Mouse (Mus musculus): ENCODE measurements around the gene Galnt7. TPM values are rescaled to one million over a fixed set of nuclear protein-coding genes. Genes with fewer than 3 reads are reported as not detected.

Gene Galnt7
- polyA plus RNA-seq, 1 experiment, result 8.2 TPM

DNA sequence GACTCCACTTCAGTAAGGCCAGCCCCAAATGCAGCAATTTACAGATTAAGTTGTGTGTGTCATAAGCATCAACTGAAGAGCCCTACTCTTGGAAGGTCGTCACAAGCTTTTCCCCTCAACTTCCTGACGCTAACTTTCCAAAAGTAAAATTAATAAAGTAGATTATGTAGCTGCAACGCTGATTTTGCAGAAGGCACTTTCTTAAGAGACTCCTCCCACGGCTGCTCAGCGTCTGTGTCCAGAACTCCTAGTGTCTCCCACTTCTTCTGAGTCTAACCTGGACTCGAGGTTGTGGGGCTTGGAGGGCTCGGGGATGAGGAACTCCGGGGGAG lies 1.5 kb downstream of the Galnt7 start:
- no peak for DNase-seq (ENCODE audit: low read depth)
- TF ChIP-seq CTCF (IDR thresholded peaks at IDR 0.05; ENCODE audit: borderline replicate concordance, extremely low read depth, insufficient read depth, insufficient read length) (no peak), POLR2A (IDR thresholded peaks at IDR 0.05; ENCODE audit: borderline replicate concordance, extremely low read depth, insufficient read depth, insufficient read length, poor library complexity, severe bottlenecking) (no peak)

DNA sequence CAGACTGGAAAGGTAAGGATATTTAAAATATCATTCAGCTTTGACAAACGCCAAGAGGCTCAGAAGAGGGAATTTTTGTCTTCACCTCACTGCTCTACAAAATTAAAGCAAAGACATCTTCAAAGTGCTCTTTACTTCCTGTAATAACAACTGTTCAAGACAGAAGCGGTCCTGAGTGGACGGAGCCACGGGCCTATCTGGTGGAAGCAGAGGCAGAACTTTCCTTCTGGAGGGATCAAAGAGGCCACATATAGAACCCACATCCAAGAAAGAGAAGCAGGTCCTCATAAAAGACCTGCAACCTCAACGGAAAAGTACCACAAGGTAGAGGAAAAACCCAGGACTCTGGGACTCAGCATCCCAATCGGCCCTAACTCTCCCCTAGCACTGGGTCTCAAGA lies 2.6 kb downstream of the Galnt7 start:
- TF ChIP-seq CTCF (IDR thresholded peaks at IDR 0.05; ENCODE audit: borderline replicate concordance, extremely low read depth, insufficient read depth, insufficient read length), result no peak
- no peak for TF ChIP-seq POLR2A (IDR thresholded peaks at IDR 0.05; ENCODE audit: borderline replicate concordance, extremely low read depth, insufficient read depth, insufficient read length, poor library complexity, severe bottlenecking)
- no peak for DNase-seq (ENCODE audit: low read depth)

DNA sequence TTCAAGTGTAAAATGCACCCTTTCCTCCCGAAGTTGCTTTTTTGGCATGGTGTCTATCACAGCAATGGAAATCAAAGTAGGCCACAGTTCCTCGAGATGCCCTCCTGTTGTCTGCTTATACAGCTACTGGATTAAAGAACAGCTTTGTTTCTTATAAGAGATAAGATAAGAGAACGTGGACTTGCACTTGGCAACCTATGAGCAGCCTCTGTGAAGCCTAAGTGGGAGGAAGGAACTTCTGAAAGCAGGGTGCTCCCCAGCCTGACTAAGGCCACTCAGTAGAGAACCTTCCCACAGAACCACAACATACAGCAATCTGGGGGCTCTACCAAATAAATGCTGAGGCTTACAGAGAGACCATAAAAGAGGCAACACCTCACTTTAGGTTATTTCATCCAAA lies 5.3 kb downstream of the Galnt7 start:
- DNase-seq (ENCODE audit: low read depth), result no peak
- no peak for TF ChIP-seq POLR2A (IDR thresholded peaks at IDR 0.05; ENCODE audit: borderline replicate concordance, extremely low read depth, insufficient read depth, insufficient read length, poor library complexity, severe bottlenecking)
- TF ChIP-seq CTCF (IDR thresholded peaks at IDR 0.05; ENCODE audit: borderline replicate concordance, extremely low read depth, insufficient read depth, insufficient read length), result no peak

DNA sequence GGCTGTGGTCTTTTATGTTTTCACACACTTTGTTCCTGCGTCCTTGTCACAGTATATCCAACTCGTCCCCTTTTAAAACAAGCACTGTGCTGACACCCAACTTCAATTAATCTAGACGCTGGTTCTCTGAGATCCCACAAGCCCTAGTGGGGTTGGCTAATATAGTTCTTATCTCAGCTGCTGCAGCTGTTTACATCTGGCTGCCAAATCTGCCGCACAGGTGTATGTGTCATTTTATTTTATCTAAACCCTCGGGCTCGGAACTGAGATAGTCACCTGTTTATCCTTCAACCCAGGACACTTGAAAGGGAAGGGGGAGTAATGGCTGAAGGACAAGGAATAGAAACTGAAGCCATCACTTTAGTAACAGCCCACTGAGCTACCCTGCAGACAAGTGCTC lies 8.6 kb downstream of the Galnt7 start:
- no peak for DNase-seq (ENCODE audit: low read depth)
- TF ChIP-seq POLR2A (IDR thresholded peaks at IDR 0.05; ENCODE audit: borderline replicate concordance, extremely low read depth, insufficient read depth, insufficient read length, poor library complexity, severe bottlenecking), result no peak
- no peak for TF ChIP-seq CTCF (IDR thresholded peaks at IDR 0.05; ENCODE audit: borderline replicate concordance, extremely low read depth, insufficient read depth, insufficient read length)

DNA sequence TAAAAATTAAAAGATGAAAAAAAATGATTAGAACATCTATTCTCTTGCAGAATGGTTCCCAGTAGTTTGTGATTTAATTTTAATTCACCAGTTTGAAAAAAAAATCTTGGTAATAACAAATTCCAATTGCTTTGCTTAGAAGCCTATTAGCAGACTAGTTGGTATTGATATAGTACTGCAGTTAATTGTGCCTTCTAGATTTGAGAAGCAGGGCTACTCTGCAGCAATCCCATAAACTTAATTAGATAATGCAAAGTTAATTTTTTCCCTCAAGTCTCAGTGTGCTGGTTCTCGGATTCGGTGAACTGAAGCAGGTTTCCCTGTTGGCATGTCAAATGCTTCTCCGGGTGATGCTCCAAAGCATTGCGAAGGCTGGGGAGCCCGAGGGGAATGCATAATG lies 10.1 kb downstream of the Galnt7 start:
- no peak for TF ChIP-seq POLR2A (IDR thresholded peaks at IDR 0.05; ENCODE audit: borderline replicate concordance, extremely low read depth, insufficient read depth, insufficient read length, poor library complexity, severe bottlenecking)
- no peak for TF ChIP-seq CTCF (IDR thresholded peaks at IDR 0.05; ENCODE audit: borderline replicate concordance, extremely low read depth, insufficient read depth, insufficient read length)
- DNase-seq (ENCODE audit: low read depth), result no peak

DNA sequence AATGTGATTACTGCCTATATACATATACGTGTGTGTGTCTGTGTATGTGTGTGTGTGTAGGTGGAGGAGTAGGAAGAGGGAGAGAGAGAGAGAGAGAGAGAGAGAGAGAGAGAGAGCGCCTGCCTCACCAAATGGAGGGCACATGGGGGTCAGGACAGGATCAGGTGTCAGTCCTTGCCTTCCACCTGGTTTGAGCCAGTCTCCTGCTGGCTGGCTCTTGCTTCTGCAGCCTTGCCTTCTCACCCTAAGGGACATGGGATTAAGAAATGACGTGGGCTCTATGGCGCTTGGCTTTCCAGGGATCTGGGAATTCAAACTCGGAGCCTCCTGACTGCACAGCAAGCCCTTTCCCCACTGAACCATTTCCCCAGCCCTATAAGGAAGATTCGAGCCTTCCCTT lies 13.9 kb downstream of the Galnt7 start:
- no peak for DNase-seq (ENCODE audit: low read depth)
- TF ChIP-seq CTCF (IDR thresholded peaks at IDR 0.05; ENCODE audit: borderline replicate concordance, extremely low read depth, insufficient read depth, insufficient read length), result no peak
- no peak for TF ChIP-seq POLR2A (IDR thresholded peaks at IDR 0.05; ENCODE audit: borderline replicate concordance, extremely low read depth, insufficient read depth, insufficient read length, poor library complexity, severe bottlenecking)

DNA sequence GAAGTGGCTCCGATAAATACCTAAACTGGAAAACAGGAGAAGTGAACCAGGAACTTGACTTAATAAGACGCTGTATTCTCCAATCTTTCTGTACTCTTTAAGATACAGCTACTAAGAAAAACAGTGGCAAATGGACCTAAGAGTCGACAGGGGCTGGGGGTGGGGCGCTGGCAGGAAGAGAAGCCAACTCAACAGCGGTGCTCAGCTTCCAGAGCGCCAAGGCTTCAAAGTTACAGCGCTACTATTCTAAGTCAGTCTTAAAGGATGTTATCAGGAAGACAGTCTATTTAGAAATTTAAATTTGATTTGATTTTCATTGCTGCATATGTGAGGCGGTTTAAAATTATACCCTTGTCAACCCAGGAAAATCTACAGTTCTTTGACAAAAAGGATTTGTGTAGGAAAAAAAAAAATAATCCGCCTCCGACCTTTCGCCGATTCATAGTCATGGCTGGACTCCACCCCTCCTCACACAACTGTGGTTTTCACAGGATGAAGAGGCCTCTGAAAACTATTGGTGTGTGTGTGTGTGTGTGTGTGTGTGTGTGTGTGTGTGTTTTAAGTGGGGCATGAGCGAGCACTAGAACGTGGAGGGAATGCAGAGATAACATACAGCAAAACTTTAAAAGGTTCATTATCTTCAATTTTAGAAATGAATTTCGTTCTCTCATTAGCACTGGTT lies 15.1 kb downstream of the Galnt7 start:
- DNase-seq (ENCODE audit: low read depth), result no peak
- TF ChIP-seq POLR2A (IDR thresholded peaks at IDR 0.05; ENCODE audit: borderline replicate concordance, extremely low read depth, insufficient read depth, insufficient read length, poor library complexity, severe bottlenecking) (no peak), CTCF (IDR thresholded peaks at IDR 0.05; ENCODE audit: borderline replicate concordance, extremely low read depth, insufficient read depth, insufficient read length) (no peak)

DNA sequence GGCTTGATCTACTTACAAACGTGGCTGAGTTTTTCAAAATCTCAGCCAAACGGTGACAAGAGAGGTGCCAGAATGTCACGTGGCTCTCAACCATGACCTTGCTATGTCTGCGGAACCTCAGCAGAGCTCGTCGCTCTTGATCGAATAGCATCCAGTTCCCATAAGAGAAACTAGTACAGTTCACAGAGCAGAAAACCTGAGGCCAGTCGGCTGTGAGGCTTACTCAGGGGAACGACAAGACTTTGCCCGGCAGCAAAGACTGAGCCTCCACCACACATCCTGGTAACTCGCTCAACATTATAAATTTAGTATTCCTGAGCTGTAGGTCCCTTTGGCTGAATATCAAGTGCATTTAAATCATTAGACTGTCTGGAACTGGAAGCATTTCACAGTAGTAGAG lies 16.1 kb downstream of the Galnt7 start:
- TF ChIP-seq CTCF (IDR thresholded peaks at IDR 0.05; ENCODE audit: borderline replicate concordance, extremely low read depth, insufficient read depth, insufficient read length), result no peak
- no peak for TF ChIP-seq POLR2A (IDR thresholded peaks at IDR 0.05; ENCODE audit: borderline replicate concordance, extremely low read depth, insufficient read depth, insufficient read length, poor library complexity, severe bottlenecking)
- no peak for DNase-seq (ENCODE audit: low read depth)

DNA sequence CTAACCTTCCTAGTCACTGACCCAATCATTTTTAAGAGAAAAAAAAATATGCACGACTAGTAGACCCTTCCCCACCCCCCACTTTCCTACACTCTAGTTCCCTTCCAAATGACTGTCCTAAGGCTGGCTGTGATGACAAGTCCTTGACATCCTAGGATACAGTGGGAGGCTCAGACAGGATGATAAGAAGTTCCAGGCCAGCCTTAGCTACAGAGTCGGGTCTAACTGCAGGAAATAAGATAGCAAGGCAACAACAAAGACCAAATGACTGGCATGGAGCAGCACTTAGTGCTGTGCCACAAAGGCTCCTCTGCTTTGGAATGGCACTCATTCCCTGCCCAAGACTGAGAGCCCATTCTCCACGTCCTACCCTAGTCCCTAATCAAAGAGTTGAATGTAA lies 16.6 kb downstream of the Galnt7 start:
- TF ChIP-seq POLR2A (IDR thresholded peaks at IDR 0.05; ENCODE audit: borderline replicate concordance, extremely low read depth, insufficient read depth, insufficient read length, poor library complexity, severe bottlenecking) (no peak), CTCF (IDR thresholded peaks at IDR 0.05; ENCODE audit: borderline replicate concordance, extremely low read depth, insufficient read depth, insufficient read length) (no peak)
- DNase-seq (ENCODE audit: low read depth), result no peak

DNA sequence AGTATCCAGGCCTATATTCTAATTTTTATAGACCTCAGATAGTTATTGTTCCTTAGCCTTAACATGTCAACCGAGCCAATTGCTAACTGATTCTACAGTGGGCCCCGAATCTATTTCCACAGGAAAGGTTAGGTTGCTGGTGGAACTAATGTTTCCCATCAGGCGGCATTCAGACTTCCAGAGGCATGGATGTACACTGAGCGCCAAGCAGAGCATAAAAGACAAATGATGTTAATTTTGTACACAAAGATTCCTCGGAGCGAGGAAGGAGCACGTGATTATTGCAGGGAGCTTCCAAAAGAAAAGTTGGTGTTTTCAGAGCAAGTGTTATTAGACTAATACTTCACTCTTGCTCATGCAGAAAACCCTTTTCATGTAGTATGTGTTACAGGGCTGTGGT lies 21.1 kb downstream of the Galnt7 start:
- TF ChIP-seq CTCF (IDR thresholded peaks at IDR 0.05; ENCODE audit: borderline replicate concordance, extremely low read depth, insufficient read depth, insufficient read length), result no peak
- DNase-seq (ENCODE audit: low read depth), result no peak

DNA sequence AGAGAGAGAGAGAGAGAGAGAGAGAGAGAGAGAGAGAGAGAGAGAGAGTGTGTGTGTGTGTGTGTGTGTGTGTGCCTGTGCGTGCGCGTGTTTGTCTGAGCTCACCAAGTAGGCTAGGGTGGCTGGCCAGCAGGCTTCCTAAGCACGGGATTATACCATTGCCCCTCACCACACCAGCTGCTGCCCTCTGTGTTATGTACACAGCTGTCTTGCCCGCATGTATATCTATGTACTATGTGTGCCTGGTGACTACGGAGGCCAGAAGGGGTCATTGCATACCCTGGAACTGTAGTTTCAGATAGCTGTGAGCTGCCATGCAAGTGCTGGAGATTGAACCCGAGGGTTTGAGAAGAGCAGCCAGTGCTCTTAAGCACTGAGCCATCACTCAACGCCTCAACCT lies 22.7 kb downstream of the Galnt7 start:
- TF ChIP-seq POLR2A (IDR thresholded peaks at IDR 0.05; ENCODE audit: borderline replicate concordance, extremely low read depth, insufficient read depth, insufficient read length, poor library complexity, severe bottlenecking) (no peak), CTCF (IDR thresholded peaks at IDR 0.05; ENCODE audit: borderline replicate concordance, extremely low read depth, insufficient read depth, insufficient read length) (no peak)
- DNase-seq (ENCODE audit: low read depth), result no peak

DNA sequence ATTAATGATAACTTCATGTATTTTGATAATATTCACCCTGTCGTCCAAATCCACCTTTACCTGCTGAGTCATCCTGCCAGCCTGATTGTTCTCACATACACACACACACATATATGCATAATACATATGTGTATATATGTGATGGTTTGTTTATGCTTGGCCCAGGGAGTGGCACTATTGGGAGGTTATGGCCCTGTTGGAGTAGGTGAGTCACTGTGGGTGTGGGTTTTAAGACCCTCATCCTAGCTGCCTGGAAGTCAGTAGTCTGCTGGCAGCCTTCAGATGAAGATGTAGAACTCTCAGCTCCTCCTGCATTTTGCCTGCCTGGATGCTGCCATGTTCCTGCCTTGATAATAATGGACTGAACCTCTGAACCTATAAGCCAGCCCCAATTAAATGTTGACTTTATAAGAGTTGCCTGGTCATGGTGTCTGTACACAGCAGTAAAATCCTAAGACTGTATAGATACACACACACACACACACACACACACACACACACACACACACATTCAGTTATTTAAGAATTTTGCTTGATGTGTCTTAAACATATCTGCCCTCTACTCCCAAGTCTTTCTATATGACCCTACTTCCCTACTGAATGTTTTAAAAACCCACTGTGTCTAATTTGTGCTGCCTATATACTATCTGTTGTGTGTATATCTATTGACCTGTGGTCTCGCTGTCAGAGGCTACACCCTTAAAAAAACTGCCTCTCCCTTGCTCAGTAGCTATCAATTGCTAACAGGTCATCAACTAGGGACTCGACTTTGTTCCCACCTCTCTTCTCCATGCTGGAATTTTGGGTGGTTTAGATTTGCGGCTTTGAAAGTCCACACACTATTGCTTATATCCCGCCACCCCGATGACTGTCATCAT lies 23.8 kb downstream of the Galnt7 start:
- no peak for TF ChIP-seq CTCF (IDR thresholded peaks at IDR 0.05; ENCODE audit: borderline replicate concordance, extremely low read depth, insufficient read depth, insufficient read length)
- TF ChIP-seq POLR2A (IDR thresholded peaks at IDR 0.05; ENCODE audit: borderline replicate concordance, extremely low read depth, insufficient read depth, insufficient read length, poor library complexity, severe bottlenecking), result no peak
- no peak for DNase-seq (ENCODE audit: low read depth)

All from brain, embryonic 14.5 days (tissue).